ENCODE assay signal across 12 mouse cellular contexts in genomic region chr8:110710593-110710992, GRCm38 (mm10). TPM values are rescaled to one million over a fixed set of nuclear protein-coding genes. Genes with fewer than 3 reads are reported as not detected.
A peak's percentile ranks its signal among the peaks of the same experiment; 100 is the strongest.
DNase-seq lines count a peak whose midpoint lies in the region; ATAC-seq and TF ChIP-seq lines count a peak whose summit lies in the region.
"Had no signal": no experiment of that assay in that cellular context is flagged by ENCODE, and none has a peak within 500 bp of the region (broad histone marks: within the 10 kb centered on the region; RNA-seq: fewer than 3 reads in every experiment).

No protein-coding gene starts in this region.

- no peak overlapping the region for H3K4me2 ChIP-seq in kidney, embryonic 15.5 days
- H3K4me2 ChIP-seq in intestine, embryonic 16.5 days (ENCODE audit: low read depth, low read length): no peak overlapping the region

- TF ChIP-seq POLR2A in heart, adult 2 months (IDR thresholded peaks at IDR 0.05; ENCODE audit: insufficient read depth, low read depth, low read length): no peak

- TF ChIP-seq CTCF in heart, adult 2 months (IDR thresholded peaks at IDR 0.05): no peak

- ATAC-seq in kidney, embryonic 15.5 days (replicated peaks; ENCODE audit: low FRiP score): no peak
- ATAC-seq in intestine, embryonic 16.5 days: no peak
- ATAC-seq: activated CD4-positive, CD25-positive, alpha-beta regulatory T cell, adult 4 months had no signal

- intact Hi-C loops in heart, adult 2 months (cut with DNase I): no loop called here
- intact Hi-C loops in heart, postnatal 25 days (cut with DNase I): no loop called here

- peaks cover 4% of the 10 kb centered on the region for H3K36me3 ChIP-seq in heart, adult 2 months (ENCODE audit: control insufficient read depth, insufficient read depth, low read length)
- H3K36me3 ChIP-seq in kidney, embryonic 15.5 days: peaks cover 39% of the 10 kb centered on the region
- peaks cover 70% of the 10 kb centered on the region for H3K36me3 ChIP-seq in embryonic facial prominence, embryonic 10.5 days (replicated peaks)
- no peaks in the 10 kb centered on the region for H3K36me3 ChIP-seq in intestine, embryonic 16.5 days (ENCODE audit: control insufficient read depth, insufficient read depth, low read length)

- no peaks in the 10 kb centered on the region for H3K79me2 ChIP-seq in heart, adult 2 months (replicated peaks; ENCODE audit: control insufficient read depth, insufficient read depth, low read length)

- WGBS in heart, adult 2 months: 72% methylated on average over 3 of the region's 3 CpGs
- WGBS in kidney, embryonic 15.5 days: 49% methylated on average over 3 of the region's 3 CpGs
- 64% methylated on average over 3 of the region's 3 CpGs for WGBS in embryonic facial prominence, embryonic 10.5 days
- 59% methylated on average over 3 of the region's 3 CpGs for WGBS in intestine, embryonic 16.5 days

- H3K27me3 ChIP-seq in heart, adult 2 months (ENCODE audit: control insufficient read depth, insufficient read depth, low read length): no peaks in the 10 kb centered on the region
- H3K27me3 ChIP-seq in kidney, embryonic 15.5 days: no peaks in the 10 kb centered on the region
- H3K27me3 ChIP-seq in embryonic facial prominence, embryonic 10.5 days (replicated peaks; ENCODE audit: low read depth, poor library complexity, severe bottlenecking): no peaks in the 10 kb centered on the region
- no peaks in the 10 kb centered on the region for H3K27me3 ChIP-seq in intestine, embryonic 16.5 days (replicated peaks; ENCODE audit: control insufficient read depth, insufficient read depth, low read length)

- no peak overlapping the region for H3K4me3 ChIP-seq in heart, adult 2 months
- H3K4me3 ChIP-seq in kidney, embryonic 15.5 days (replicated peaks): no peak overlapping the region
- H3K4me3 ChIP-seq in embryonic facial prominence, embryonic 10.5 days: no peak overlapping the region
- no peak overlapping the region for H3K4me3 ChIP-seq in intestine, embryonic 16.5 days (ENCODE audit: low read length)

- H3K9ac ChIP-seq in heart, adult 2 months (ENCODE audit: low read depth, low read length): no peak overlapping the region
- H3K9ac ChIP-seq in kidney, embryonic 15.5 days: 0 out of 2 replicates have a peak overlapping the region, but pooled peaks have one; percentile 1
- no peak overlapping the region for H3K9ac ChIP-seq in intestine, embryonic 16.5 days (ENCODE audit: low read depth, low read length)

- TF ChIP-seq EP300 in heart, adult 2 months (IDR thresholded peaks at IDR 0.05; ENCODE audit: insufficient read depth, low read depth, low read length): no peak

- no peak for DNase-seq in heart, adult 2 months
- DNase-seq in heart, postnatal 25 days (ENCODE audit: low spot score): no peak
- DNase-seq in kidney, postnatal 14 days: no peak
- DNase-seq in embryonic facial prominence, embryonic 10.5 days (ENCODE audit: low spot score): no peak
- DNase-seq in natural killer cell, adult 2 months (ENCODE audit: low spot score in 2 of 2): no peak
- DNase-seq in spleen, postnatal 14 days (ENCODE audit: low spot score in 2 of 2): no peak
- DNase-seq: B cell, adult 2 months; kidney, postnatal 4 days; thymus, postnatal 25 days had no signal

- H3K27ac ChIP-seq in heart, adult 2 months: peak overlapping the region; percentile 73
- peak overlapping the region; percentile 77 for H3K27ac ChIP-seq in kidney, embryonic 15.5 days
- H3K27ac ChIP-seq in embryonic facial prominence, embryonic 10.5 days (replicated peaks): peak overlapping the region; percentile 52; the same call in 1 of the 2 replicates
- H3K27ac ChIP-seq in intestine, embryonic 16.5 days (ENCODE audit: low read length): peak overlapping the region; percentile 20

- no peaks in the 10 kb centered on the region for H3K9me3 ChIP-seq in kidney, embryonic 15.5 days (replicated peaks)
- H3K9me3 ChIP-seq in embryonic facial prominence, embryonic 10.5 days: no peaks in the 10 kb centered on the region
- no peaks in the 10 kb centered on the region for H3K9me3 ChIP-seq in intestine, embryonic 16.5 days (ENCODE audit: control insufficient read depth, low read length)

- H3K4me1 ChIP-seq in heart, adult 2 months (ENCODE audit: control insufficient read depth, insufficient read depth, low read length): peaks cover 27% of the 10 kb centered on the region
- peaks cover 50% of the 10 kb centered on the region for H3K4me1 ChIP-seq in kidney, embryonic 15.5 days
- peaks cover 36% of the 10 kb centered on the region for H3K4me1 ChIP-seq in embryonic facial prominence, embryonic 10.5 days
- H3K4me1 ChIP-seq in intestine, embryonic 16.5 days (ENCODE audit: control insufficient read depth, insufficient read depth, low read length): peaks cover 18% of the 10 kb centered on the region

RNA-seq across cellular contexts. Expression of gene Mtss1l, which starts 10.7 kb away (rescaled TPM):
- total RNA-seq in heart, adult 2 months (2021): 10 to 100 TPM; 38.8 to 39.6 TPM
- 34.3 and 39.7 TPM in 2 replicates for polyA plus RNA-seq in heart, adult 2 months (2012; rRNA removed)
- total RNA-seq in heart, postnatal 25 days (2021): 10 to 100 TPM; 33.8 to 36.1 TPM
- polyA plus RNA-seq in kidney, embryonic 15.5 days (2015; fragmentation: Nextera tagmentation; extraction: Ambion mirVana): 8.3 and 8.4 TPM in 2 replicates
- polyA plus RNA-seq in embryonic facial prominence, embryonic 10.5 days (2016; fragmentation: Nextera tagmentation; extraction: Ambion mirVana): 6.6 and 7.2 TPM in 2 replicates
- polyA plus RNA-seq in intestine, embryonic 16.5 days (2015; fragmentation: Nextera tagmentation; extraction: Ambion mirVana): 3.3 and 4.0 TPM in 2 replicates

Comparison
In these comparisons a context has a peak if more than half of its experiments do, and no peak if none do; other contexts are left out.
1. H3K27ac ChIP-seq: peak in every context shown above with its lines; median percentile 77 in kidney, embryonic 15.5 days; 73 in heart, adult 2 months; 52 in embryonic facial prominence, embryonic 10.5 days; 20 in intestine, embryonic 16.5 days.